In the genomic region with DNA sequence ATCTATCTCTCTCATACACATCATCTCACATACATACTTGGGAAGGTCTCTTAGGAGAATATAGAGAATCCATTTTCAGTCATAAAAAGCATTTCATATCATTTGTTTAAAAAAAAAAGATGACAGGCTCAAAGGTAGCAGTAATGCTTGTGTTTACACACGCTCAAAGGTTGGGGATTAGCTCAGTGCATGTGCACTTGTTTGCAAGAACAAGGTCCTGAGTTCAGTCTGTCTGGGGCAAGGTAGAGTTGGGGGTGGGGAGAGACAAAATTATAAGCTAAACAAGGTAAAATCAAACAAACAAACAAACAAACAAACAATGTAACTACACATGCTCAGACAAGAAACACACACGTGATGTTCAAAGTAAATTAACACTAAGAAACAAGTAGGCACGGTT, we compare ENCODE assay signal across 15 mouse cellular contexts. TPM values are rescaled to one million over a fixed set of nuclear protein-coding genes. Genes with fewer than 3 reads are reported as not detected.
"Had no signal": no experiment of that assay in that cellular context is flagged by ENCODE, and none has a peak within 500 bp of the region (broad histone marks: within the 10 kb centered on the region; RNA-seq: fewer than 3 reads in every experiment).

No protein-coding gene starts in this region.

- H3K4me2 ChIP-seq: limb, embryonic 15.5 days; lung, embryonic 15.5 days; midbrain, embryonic 11.5 days; midbrain, embryonic 15.5 days; neural tube, embryonic 13.5 days had no signal

- H3K9ac ChIP-seq: limb, embryonic 15.5 days; lung, embryonic 15.5 days; midbrain, embryonic 15.5 days; neural tube, embryonic 13.5 days had no signal

- H3K27me3 ChIP-seq: limb, embryonic 15.5 days; lung, embryonic 15.5 days; megakaryocyte, embryonic 14.5 days; midbrain, embryonic 15.5 days; neural tube, embryonic 13.5 days had no signal

- H3K27ac ChIP-seq: left cerebral cortex, adult 2 months; limb, embryonic 15.5 days; lung, embryonic 15.5 days; macrophage; midbrain, embryonic 15.5 days; neural tube, embryonic 13.5 days had no signal

- DNase-seq: kidney, adult 8-10 months; kidney, postnatal 25 days; lung, postnatal 14 days; retina, postnatal 1 day; right cerebral cortex, postnatal 14 days; thymus, adult 18-20 months; thymus, postnatal 14 days had no signal

- H3K4me3 ChIP-seq: left cerebral cortex, adult 2 months; limb, embryonic 15.5 days; lung, embryonic 15.5 days; megakaryocyte, embryonic 14.5 days; midbrain, embryonic 15.5 days; neural tube, embryonic 13.5 days had no signal

- H3K4me1 ChIP-seq: limb, embryonic 15.5 days; lung, embryonic 15.5 days; midbrain, embryonic 15.5 days; neural tube, embryonic 13.5 days had no signal

- ATAC-seq: midbrain, embryonic 15.5 days had no signal

- H3K36me3 ChIP-seq: limb, embryonic 15.5 days; lung, embryonic 15.5 days; midbrain, embryonic 15.5 days; neural tube, embryonic 13.5 days had no signal

- H3K9me3 ChIP-seq: limb, embryonic 15.5 days; lung, embryonic 15.5 days; megakaryocyte, embryonic 14.5 days; midbrain, embryonic 15.5 days; neural tube, embryonic 13.5 days had no signal

RNA-seq across cellular contexts. Expression of gene Gipc2, which starts 35.2 kb away (rescaled TPM):
- polyA plus RNA-seq: macrophage had no signal
